In genomic region chr2:142380563-142380962, GRCm38 (mm10) we compare ENCODE assay signal across 17 mouse cellular contexts.
A peak's percentile ranks its signal among the peaks of the same experiment; 100 is the strongest.
DNase-seq lines count a peak whose midpoint lies in the region; ATAC-seq lines count a peak whose summit lies in the region.
"Had no signal": no experiment of that assay in that cellular context is flagged by ENCODE, and none has a peak within 500 bp of the region (broad histone marks: within the 10 kb centered on the region; RNA-seq: fewer than 3 reads in every experiment).

No protein-coding gene starts in this region.

- no peaks in the 10 kb centered on the region for H3K27me3 ChIP-seq in forebrain, embryonic 15.5 days
- H3K27me3 ChIP-seq in forebrain, embryonic 10.5 days (ENCODE audit: poor library complexity, severe bottlenecking) = no peaks in the 10 kb centered on the region
- H3K27me3 ChIP-seq: embryonic facial prominence, embryonic 12.5 days; hindbrain, embryonic 15.5 days had no signal

- H3K36me3 ChIP-seq in forebrain, embryonic 15.5 days = no peaks in the 10 kb centered on the region
- no peaks in the 10 kb centered on the region for H3K36me3 ChIP-seq in forebrain, embryonic 10.5 days (replicated peaks)
- H3K36me3 ChIP-seq: embryonic facial prominence, embryonic 12.5 days; hindbrain, embryonic 15.5 days had no signal

- no peak overlapping the region for H3K4me2 ChIP-seq in forebrain, embryonic 15.5 days (replicated peaks)
- H3K4me2 ChIP-seq: embryonic facial prominence, embryonic 12.5 days; hindbrain, embryonic 15.5 days; midbrain, embryonic 11.5 days had no signal

- no peaks in the 10 kb centered on the region for H3K9me3 ChIP-seq in forebrain, embryonic 15.5 days
- no peaks in the 10 kb centered on the region for H3K9me3 ChIP-seq in forebrain, embryonic 10.5 days
- H3K9me3 ChIP-seq: embryonic facial prominence, embryonic 12.5 days; hindbrain, embryonic 15.5 days had no signal

- no peak for DNase-seq in forebrain, embryonic 10.5 days (ENCODE audit: extremely low spot score, low spot score)
- peak; percentile 45 for DNase-seq in layer of hippocampus, adult 9-11 months
- DNase-seq in layer of hippocampus, adult 11-12 months (ENCODE audit: low spot score) = no peak
- DNase-seq in cerebellum, adult 9-10 months = peak; percentile 98
- DNase-seq in heart, postnatal 4 days = peak; percentile 12
- DNase-seq in right cerebral cortex, postnatal 10 days (ENCODE audit: low spot score in 2 of 2) = no peak
- DNase-seq in frontal cortex, postnatal 36 days (ENCODE audit: low spot score in 2 of 2) = no peak
- DNase-seq: adrenal gland, postnatal 10 days; B cell, adult 2 months; kidney, adult 18-20 months; kidney, postnatal 36 days; lung, postnatal 14 days had no signal

- H3K4me3 ChIP-seq in forebrain, embryonic 15.5 days = no peak overlapping the region
- H3K4me3 ChIP-seq in forebrain, embryonic 10.5 days = no peak overlapping the region
- H3K4me3 ChIP-seq: embryonic facial prominence, embryonic 12.5 days; hindbrain, embryonic 15.5 days had no signal

- H3K9ac ChIP-seq in forebrain, embryonic 15.5 days (replicated peaks) = no peak overlapping the region
- H3K9ac ChIP-seq: embryonic facial prominence, embryonic 12.5 days; hindbrain, embryonic 15.5 days; liver, embryonic 14.5 days had no signal

- no peak overlapping the region for H3K27ac ChIP-seq in forebrain, embryonic 15.5 days (replicated peaks)
- no peak overlapping the region for H3K27ac ChIP-seq in forebrain, embryonic 10.5 days
- H3K27ac ChIP-seq: embryonic facial prominence, embryonic 12.5 days; hindbrain, embryonic 15.5 days; liver, embryonic 14.5 days had no signal

- no peaks in the 10 kb centered on the region for H3K4me1 ChIP-seq in forebrain, embryonic 15.5 days
- no peaks in the 10 kb centered on the region for H3K4me1 ChIP-seq in forebrain, embryonic 10.5 days
- H3K4me1 ChIP-seq: embryonic facial prominence, embryonic 12.5 days; hindbrain, embryonic 15.5 days had no signal

- peak; percentile 81 for ATAC-seq in forebrain, embryonic 15.5 days (replicated peaks)

- WGBS in forebrain, embryonic 15.5 days = 82% methylated on average over 2 of the region's 2 CpGs
- WGBS in forebrain, embryonic 10.5 days = 79% methylated on average over 2 of the region's 2 CpGs

Comparison
In these comparisons a context has a peak if more than half of its experiments do, and no peak if none do; other contexts are left out.
1. DNase-seq: peak in layer of hippocampus, adult 9-11 months (single experiment), cerebellum, adult 9-10 months (single experiment) and heart, postnatal 4 days (single experiment); none in forebrain, embryonic 10.5 days (single experiment), layer of hippocampus, adult 11-12 months (single experiment), right cerebral cortex, postnatal 10 days (0 of 2) and frontal cortex, postnatal 36 days (0 of 2).